Mouse (Mus musculus) spleen, postnatal 4 days (tissue): ENCODE results near the gene Tmem235.

Experiments
- DNase-seq, 2 experiments: peaks; one replicate each; pipeline ENCODE4 v3.0.0; 2022; ENCODE audit warnings: low spot score in 2 of 2

Gene Tmem235

DNA sequence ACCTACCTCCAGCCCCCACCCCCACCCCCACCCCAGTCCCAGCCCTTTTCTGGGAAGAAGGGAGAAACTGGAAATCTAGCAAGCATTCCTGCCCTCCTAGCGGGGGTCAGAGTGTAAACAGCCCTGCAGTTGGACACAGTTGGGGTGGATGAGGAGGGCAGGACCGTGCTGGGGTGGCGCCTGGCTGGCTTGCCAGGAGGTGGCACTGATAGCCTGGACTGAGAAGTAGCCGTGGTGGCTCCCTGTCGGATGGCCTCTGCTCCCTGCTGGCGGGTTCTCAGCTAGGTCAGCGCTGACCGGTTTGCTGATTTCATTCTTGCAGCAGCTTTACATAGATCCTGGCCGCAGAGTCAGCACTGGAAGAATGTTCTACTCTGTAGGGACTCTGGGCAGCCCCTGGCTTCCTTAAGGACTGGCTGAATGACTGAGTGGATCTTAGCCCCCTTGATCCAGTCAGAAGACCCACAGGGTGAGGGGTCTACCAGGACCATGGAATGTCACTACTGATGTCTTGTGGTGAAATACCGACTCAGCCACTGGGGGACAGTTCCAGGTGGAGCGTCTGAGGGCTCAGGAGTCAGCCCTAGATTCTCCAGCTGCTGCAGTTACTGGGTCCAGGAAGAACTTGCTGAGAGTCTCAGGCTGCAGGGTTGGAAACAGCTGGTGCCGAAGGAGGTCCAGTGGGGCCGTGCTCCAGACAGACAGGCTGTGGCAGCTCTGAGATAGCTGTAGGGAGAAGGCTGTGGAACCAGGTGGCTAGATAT, 30.1 kb downstream of the Tmem235 start:
- no peak for DNase-seq

- no peak for DNase-seq
These were observed 31.1 kb downstream of the Tmem235 start for GRCm38 (mm10) chr11:117891581-117892175.

DNA sequence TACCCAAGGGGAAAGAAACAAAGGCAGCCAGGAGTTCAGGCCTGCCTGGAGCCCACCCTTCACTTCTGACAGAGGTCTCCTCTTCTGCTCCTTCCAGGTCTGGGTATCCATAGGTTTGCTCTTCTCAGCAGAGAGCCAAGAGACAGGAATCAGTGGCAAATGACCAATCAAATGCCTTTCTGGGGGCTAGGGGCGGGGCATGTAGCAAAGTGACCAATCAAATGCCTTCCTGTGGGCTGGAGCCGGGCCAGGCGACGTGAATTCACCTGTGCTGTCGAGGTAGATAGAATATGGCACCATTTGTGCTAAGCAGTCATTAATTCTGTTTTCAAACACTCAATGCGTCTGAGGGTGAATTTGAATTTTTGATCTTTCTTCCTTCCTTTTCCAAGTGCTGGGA, 31.6 kb downstream of the Tmem235 start:
- DNase-seq: peak in 1 of 2 experiments; percentile 46

GRCm38 (mm10) chr11:117894676-117895075, 34.1 kb downstream of the Tmem235 start:
- DNase-seq: no peak

DNA sequence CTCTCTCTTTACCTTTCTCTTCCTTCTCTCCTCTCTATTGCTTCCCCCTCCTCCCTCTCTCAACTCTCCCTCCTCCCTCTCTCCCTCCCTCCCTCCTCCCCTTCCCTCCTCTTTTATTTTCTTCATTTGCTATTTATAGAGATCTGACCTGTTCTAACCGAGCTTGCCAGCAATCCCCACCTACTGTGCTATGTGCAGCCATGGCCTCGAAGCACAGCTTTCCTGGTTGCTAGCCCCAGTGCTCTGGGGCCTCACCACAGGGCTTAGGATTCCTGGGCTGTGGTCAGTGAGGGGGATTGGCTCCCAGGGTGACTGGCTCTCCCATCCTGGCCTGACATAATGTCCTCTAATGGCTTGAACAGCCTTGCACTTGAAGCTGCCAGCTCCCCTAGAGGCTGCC, 36.0 kb downstream of the Tmem235 start:
- DNase-seq: no peak

DNA sequence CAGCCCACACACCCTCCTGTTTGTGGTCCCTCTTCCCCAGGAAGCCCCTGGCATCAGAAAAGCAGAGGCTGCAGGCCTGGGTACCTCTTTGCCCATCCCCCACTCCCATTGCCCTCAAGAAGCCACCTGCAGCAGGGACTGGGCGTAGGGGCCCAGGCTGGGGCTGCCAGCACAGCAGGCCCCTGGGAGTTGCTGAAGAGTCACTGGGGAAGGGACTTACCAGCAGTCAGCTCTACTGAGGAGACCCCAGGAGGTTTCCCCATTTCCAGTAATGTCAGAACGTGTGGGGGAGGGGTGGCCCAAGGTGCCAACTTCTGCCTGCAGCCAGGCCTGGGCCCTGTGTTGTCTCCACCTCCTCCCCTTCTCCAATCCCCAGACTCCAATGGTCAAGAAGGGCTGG, 41.7 kb downstream of the Tmem235 start:
- DNase-seq: no peak

- DNase-seq: no peak
These were observed 43.9 kb downstream of the Tmem235 start for GRCm38 (mm10) chr11:117904442-117904841.

- no peak for DNase-seq
These were observed 48.8 kb downstream of the Tmem235 start for GRCm38 (mm10) chr11:117909337-117909736.

GRCm38 (mm10) chr11:117912684-117913352, 52.3 kb downstream of the Tmem235 start:
- DNase-seq: peak; percentile 72 to 90

- peak in 1 of 2 experiments; percentile 28 for DNase-seq
These were observed 54.0 kb downstream of the Tmem235 start for GRCm38 (mm10) chr11:117914531-117914930.
